Mouse (Mus musculus) heart, embryonic 10.5 days (tissue): Measurements from ENCODE around the gene Ggt5. TPM values are rescaled to one million over a fixed set of nuclear protein-coding genes. Genes with fewer than 3 reads are reported as not detected.

Experiments
- polyA plus RNA-seq: library from polyadenylated mRNA; unstranded; fragments of >200 nt; fragmentation: Nextera tagmentation; extraction: Ambion mirVana; gene quantifications from 2 replicates; pipeline ENCODE4 v1.2.1, GENCODE M21; 2016

Ggt5 gene
- polyA plus RNA-seq, 1 experiment from 2014 or later = 1.4 TPM

Other genes starting within 250 kb of the Ggt5 start
- gene Upb1, start 188.2 kb upstream of the Ggt5 start, polyA plus RNA-seq = 0.10 and 1.6 TPM in 2 replicates
- 139 and 148 TPM in 2 replicates for gene Snrpd3, start 71.8 kb upstream of the Ggt5 start, polyA plus RNA-seq
- gene Gucd1, start 71.4 kb upstream of the Ggt5 start, polyA plus RNA-seq = 24.0 and 28.8 TPM in 2 replicates
- gene Lrrc75b, start 29.0 kb upstream of the Ggt5 start, polyA plus RNA-seq = 0.78 and 1.1 TPM in 2 replicates
- gene Ggt1, start 27.7 kb upstream of the Ggt5 start, polyA plus RNA-seq = 0.27 and 1.9 TPM in 2 replicates
- 1.3 and 1.4 TPM in 2 replicates for gene Susd2, start 54.7 kb downstream of the Ggt5 start, polyA plus RNA-seq
- 20.0 and 24.0 TPM in 2 replicates for gene Cabin1, start 175.0 kb downstream of the Ggt5 start, polyA plus RNA-seq
- 51.9 and 108 TPM in 2 replicates for gene Ddt, start 184.1 kb downstream of the Ggt5 start, polyA plus RNA-seq
- not detected in 2 replicates for gene Gm20441, start 191.6 kb downstream of the Ggt5 start, polyA plus RNA-seq
- 2.6 and 4.2 TPM in 2 replicates for gene Gstt3, start 192.1 kb downstream of the Ggt5 start, polyA plus RNA-seq
- 5.1 and 17.3 TPM in 2 replicates for gene Gstt1, start 209.2 kb downstream of the Ggt5 start, polyA plus RNA-seq
- not detected in 2 replicates for gene Gstt4, start 233.2 kb downstream of the Ggt5 start, polyA plus RNA-seq
- 8.7 and 11.4 TPM in 2 replicates for gene Gstt2, start 248.1 kb downstream of the Ggt5 start, polyA plus RNA-seq